Mouse (Mus musculus): ENCODE results near the gene Gm17689. TPM values are rescaled to one million over a fixed set of nuclear protein-coding genes. Genes with fewer than 3 reads are reported as not detected.

Gm17689 gene
- not detected in 2 replicates for polyA plus RNA-seq (2014; fragmentation: Nextera tagmentation; extraction: Ambion mirVana)

DNA sequence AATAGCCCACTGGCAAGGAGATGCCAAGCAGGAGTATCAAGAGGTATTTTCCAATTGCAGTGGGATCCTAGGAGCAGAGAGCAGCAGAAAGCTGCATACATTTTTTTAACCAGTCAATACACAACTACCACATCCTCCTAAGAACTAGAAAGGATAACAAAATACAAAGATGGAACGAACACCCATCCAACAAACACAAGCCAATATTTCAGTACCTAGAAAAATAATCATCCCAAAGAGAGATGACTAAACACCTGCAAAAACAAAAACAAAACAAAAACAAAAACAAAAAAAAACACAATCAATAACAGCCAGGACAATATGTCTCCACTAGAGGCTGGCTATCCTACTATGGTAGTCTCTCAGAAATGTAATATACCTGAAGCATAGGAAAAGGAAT lies at the start of gene Gm17689:
Gene Gm17689 (minus strand): TSS at position 101 of the 400 bp plus-strand sequence.
- Histone ChIP-seq H3K4me2 (replicated peaks) (no peak within 1 kb of the TSS), H3K9ac (no peak within 1 kb of the TSS), H3K4me3 (replicated peaks; ENCODE audit: low read length) (no peak within 1 kb of the TSS), H3K27ac (no peak within 1 kb of the TSS), H3K9me3 (ENCODE audit: control insufficient read depth, low read length) (0 out of 2 replicates have a peak, but pooled peaks cover 7% of the 10 kb centered on the region), H3K4me1 (replicated peaks; ENCODE audit: control insufficient read depth, insufficient read depth, low read length) (no peaks in the 10 kb centered on the region), H3K27me3 (ENCODE audit: control insufficient read depth, insufficient read depth, low read length) (no peaks in the 10 kb centered on the region), H3K36me3 (replicated peaks; ENCODE audit: control insufficient read depth, insufficient read depth) (no peaks in the 10 kb centered on the region)
- no peak for DNase-seq (ENCODE audit: low spot score)
- 69% methylated on average over 1 of the region's 1 CpGs for WGBS
- ATAC-seq (ENCODE audit: low FRiP score), result no peak

DNA sequence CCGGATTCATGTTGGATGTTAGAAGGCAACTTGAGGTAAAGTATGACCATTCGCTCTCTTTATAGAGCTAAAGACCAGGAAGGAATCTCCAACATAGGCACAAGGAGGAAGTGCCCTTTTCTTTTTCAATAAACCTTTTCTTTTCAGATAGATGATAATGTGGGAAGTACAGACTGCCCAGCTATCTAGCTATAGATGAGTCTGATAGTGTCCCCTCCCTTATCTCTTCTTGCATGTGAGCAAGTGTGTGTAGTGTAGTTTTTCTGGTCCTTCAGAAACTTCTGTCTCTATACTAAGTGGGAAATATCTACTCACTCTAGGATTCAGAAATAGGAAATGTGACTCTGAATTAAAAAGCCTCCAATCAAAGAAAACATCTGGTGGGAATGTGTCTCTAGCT lies 40.6 kb downstream of the Gm17689 start, which contains the start of gene Gm5615:
Gene Gm5615 (minus strand): TSS at position 101 of the 400 bp plus-strand sequence.
- Histone ChIP-seq H3K4me2 (replicated peaks) (no peak within 1 kb of the TSS), H3K9me3 (ENCODE audit: control insufficient read depth, low read length) (0 out of 2 replicates have a peak, but pooled peaks cover 4% of the 10 kb centered on the region), H3K36me3 (replicated peaks; ENCODE audit: control insufficient read depth, insufficient read depth) (no peaks in the 10 kb centered on the region), H3K27ac (no peak within 1 kb of the TSS), H3K9ac (no peak within 1 kb of the TSS), H3K4me3 (replicated peaks; ENCODE audit: low read length) (no peak within 1 kb of the TSS), H3K4me1 (replicated peaks; ENCODE audit: control insufficient read depth, insufficient read depth, low read length) (no peaks in the 10 kb centered on the region), H3K27me3 (ENCODE audit: control insufficient read depth, insufficient read depth, low read length) (no peaks in the 10 kb centered on the region)
- 93% methylated on average over 2 of the region's 2 CpGs for WGBS
- no peak for ATAC-seq (ENCODE audit: low FRiP score)
- no peak for DNase-seq (ENCODE audit: low spot score)

Other genes starting within 250 kb of the Gm17689 start
- gene Gm7257, start 150.8 kb downstream of the Gm17689 start, polyA plus RNA-seq (2014; fragmentation: Nextera tagmentation; extraction: Ambion mirVana), result not detected in 2 replicates
- not detected in 2 replicates for gene Gm9513, start 107.0 kb downstream of the Gm17689 start, polyA plus RNA-seq (2014; fragmentation: Nextera tagmentation; extraction: Ambion mirVana)
- gene Gm5615, start 40.7 kb downstream of the Gm17689 start, polyA plus RNA-seq (2014; fragmentation: Nextera tagmentation; extraction: Ambion mirVana), result not detected in 2 replicates
- gene A630095E13Rik, start 60.7 kb upstream of the Gm17689 start, polyA plus RNA-seq (2014; fragmentation: Nextera tagmentation; extraction: Ambion mirVana), result not detected in 2 replicates
- not detected in 2 replicates for gene Acrv1, start 110.6 kb upstream of the Gm17689 start, polyA plus RNA-seq (2014; fragmentation: Nextera tagmentation; extraction: Ambion mirVana)
- gene Chek1, start 144.4 kb upstream of the Gm17689 start, polyA plus RNA-seq (2014; fragmentation: Nextera tagmentation; extraction: Ambion mirVana), result 8.8 and 9.2 TPM in 2 replicates
- 79.8 and 95.3 TPM in 2 replicates for gene Stt3a, start 185.0 kb upstream of the Gm17689 start, polyA plus RNA-seq (2014; fragmentation: Nextera tagmentation; extraction: Ambion mirVana)
- gene Ei24, start 214.8 kb upstream of the Gm17689 start, polyA plus RNA-seq (2014; fragmentation: Nextera tagmentation; extraction: Ambion mirVana), result 73.6 and 88.3 TPM in 2 replicates
- 549 and 551 TPM in 2 replicates for gene Fez1, start 239.2 kb upstream of the Gm17689 start, polyA plus RNA-seq (2014; fragmentation: Nextera tagmentation; extraction: Ambion mirVana)

Data from hindbrain, embryonic 14.5 days (tissue).